Mouse (Mus musculus) frontal cortex, postnatal 36 days (tissue): ENCODE measurements around the gene Olfr143.

Experiments used
- DNase-seq, 2 experiments: peaks; one replicate each; pipeline ENCODE4 v3.0.0; 2022; ENCODE audit warnings: low spot score in 2 of 2

The Olfr143 gene

DNA sequence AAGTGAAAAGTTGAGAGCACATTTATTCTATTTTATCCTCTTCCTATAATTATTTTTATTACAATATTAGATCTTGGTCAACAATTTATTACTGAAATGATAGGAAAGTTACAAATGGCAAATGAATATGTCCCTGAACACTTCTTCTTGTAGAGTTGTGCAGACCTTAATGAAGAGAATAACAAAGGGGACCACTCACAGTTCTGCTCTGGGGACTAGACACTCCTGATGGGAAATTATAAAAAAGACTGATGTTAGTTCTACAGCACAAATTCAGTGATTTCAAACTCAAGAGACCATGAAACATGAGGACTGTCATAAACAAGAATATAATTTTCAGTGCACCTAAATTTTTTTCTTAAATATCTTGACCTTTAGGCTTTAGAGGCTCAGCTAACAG, at the start of gene Olfr143:
Gene Olfr143 (plus strand): TSS at position 301 of the 400 bp plus-strand sequence.
- no peak for DNase-seq

DNA sequence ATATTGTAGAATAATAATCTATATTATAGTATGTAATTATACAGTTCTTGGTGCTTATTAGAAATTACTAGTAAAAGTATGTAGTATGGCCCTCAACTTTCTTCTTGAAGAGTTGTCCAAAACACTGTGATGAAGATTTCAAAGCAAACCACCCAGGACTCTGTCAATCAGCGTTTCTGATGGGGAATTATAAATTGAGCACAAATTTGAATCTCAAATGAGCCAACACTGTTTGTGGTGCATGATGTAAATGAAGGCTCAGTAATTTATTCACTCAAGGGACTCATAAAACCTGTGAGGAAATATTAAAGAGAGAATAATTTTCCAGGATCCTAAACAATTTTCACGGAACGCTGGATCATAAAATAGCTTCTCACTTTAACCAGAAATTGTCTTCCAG, 44.5 kb upstream of the Olfr143 start, which contains the start of gene Olfr893:
Gene Olfr893 (plus strand): TSS at position 301 of the 400 bp plus-strand sequence.
- DNase-seq = no peak

DNA sequence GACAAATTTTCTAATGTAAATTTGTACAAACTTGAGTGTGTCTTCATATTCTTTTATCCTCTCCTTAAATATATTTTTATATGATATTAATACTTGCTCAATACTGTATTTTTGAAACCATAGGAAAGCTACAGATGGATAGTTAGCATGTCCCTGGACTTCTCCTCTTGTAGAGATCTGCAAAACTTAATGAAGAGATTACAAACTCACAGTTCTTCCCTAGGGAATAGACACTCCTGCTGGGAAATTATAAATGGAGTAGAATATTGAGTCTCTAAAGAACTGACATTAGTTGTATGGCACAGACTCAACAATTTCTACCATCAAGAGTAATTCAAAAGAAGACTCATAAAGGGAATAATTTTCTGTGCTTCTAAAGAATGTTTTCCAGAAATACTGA, 34.8 kb upstream of the Olfr143 start, which contains the start of gene Olfr894:
Gene Olfr894 (plus strand): TSS at position 301 of the 400 bp plus-strand sequence.
- DNase-seq = no peak

DNA sequence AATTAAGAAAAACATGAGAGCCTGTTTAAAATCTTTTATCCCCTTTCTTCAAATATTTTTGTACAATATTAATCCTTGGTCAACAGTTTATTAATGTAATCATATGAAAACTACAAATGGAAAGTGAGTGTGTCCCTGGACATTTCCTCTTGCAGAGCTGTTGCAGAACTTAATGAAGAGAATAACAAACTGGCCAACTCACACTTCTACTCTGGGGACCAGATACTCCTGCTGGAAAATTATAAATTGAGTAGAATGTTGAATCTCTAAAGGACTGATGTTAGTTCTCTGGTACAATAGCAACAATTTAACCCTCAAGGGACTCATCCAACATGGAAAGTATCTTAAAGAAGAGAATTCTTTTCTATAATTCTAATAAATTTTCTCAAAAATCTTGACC, 15.0 kb downstream of the Olfr143 start, which contains the start of gene Olfr895:
Gene Olfr895 (plus strand): TSS at position 301 of the 400 bp plus-strand sequence.
- no peak for DNase-seq

DNA sequence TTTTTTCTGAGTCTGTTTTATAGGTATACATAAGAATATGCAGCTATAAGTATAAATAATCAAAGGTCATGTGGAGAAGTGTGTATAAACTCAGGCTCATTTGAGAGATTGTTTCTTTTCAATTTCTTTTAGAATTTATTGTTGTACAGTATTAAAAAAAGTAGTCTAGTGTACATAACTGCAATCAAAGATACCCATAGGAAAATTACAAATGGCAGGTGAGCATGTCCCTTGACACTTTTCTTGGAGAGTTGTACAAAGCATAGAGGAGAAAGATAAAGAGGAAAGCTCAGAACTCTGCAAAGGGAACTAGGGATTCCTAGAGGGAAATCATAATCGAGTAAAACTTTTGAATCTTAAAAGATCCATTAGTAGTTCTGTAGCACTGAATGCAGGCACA, 38.2 kb downstream of the Olfr143 start, which contains the start of gene Olfr896-ps1:
Gene Olfr896-ps1 (plus strand): TSS at position 301 of the 400 bp plus-strand sequence.
- DNase-seq = no peak
